Mouse (Mus musculus) Patski (cell line): ENCODE measurements around the gene Ift122. TPM values are rescaled to one million over a fixed set of nuclear protein-coding genes. Genes with fewer than 3 reads are reported as not detected.

Source experiments
- ATAC-seq: fragments of 100-300 bp; one replicate; pipeline ENCODE4 v1.8.0; 2021
- CTCF ChIA-PET: fragments of 350-600 bp; sonication (Branson Sonifier 250); formaldehyde crosslinking; loops from one replicate; lab custom pipeline; 2022; ENCODE audit warnings: inconsistent platforms; lab: Charles Lee
- POLR2A ChIA-PET: fragments of 350-600 bp; sonication (Branson Sonifier 250); formaldehyde crosslinking; loops from one replicate; lab custom pipeline; 2022; ENCODE audit warnings: antibody characterized with exemption, inconsistent platforms; lab: Charles Lee
- DNase-seq: peaks from one replicate; pipeline ENCODE4 v3.0.0-alpha.2; 2011; ENCODE audit warnings: low read depth, low spot score
- H3K27me3 ChIP-seq: fragments of 371-371 bp; one replicate; pipeline ENCODE4 v1.5.1; 2021
- CTCF ChIP-seq: fragments of 100-300 bp; IDR thresholded peaks from one replicate; pipeline ENCODE4 v1.5.1; 2021
- in situ Hi-C: fragments of 300-500 bp; cut with MboI; formaldehyde crosslinking; loops from 3 replicates; pipeline ENCODE4 v1.11.1; 2018; ENCODE audit warnings: low pct_unique_long_range_greater_than_20kb, mixed read lengths
- polyA plus RNA-seq: library from polyadenylated mRNA; unstranded; gene quantifications from one replicate; pipeline ENCODE4 v1.2.3, GENCODE M21; 2021

Ift122 gene
- polyA plus RNA-seq, 1 experiment from 2014 or later: 41.6 TPM

DNA sequence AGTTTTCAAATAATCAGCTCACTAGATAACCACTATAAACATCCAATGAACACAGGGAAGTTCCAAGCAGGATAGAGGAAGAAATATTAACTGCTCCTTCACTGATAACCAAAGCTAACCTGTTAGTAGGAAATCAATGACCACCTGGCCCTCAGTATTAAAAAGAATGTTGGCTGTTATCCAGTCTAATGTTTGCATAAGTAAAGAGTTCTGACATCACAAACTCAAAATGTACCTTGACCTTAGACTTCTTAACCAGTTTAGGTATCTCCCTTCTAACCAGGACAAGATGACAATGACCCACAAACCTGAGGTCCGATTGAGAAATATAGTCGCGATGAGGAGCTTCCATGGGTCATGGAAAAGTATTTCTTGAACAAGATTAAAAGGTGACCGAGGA, 8.3 kb upstream of the Ift122 start:
- in situ Hi-C loops: no loop called here
- ATAC-seq: no peak
- ChIA-PET POLR2A (no interaction called here), CTCF (interaction anchor here (1.0 to 3.0 kb wide), 3 partner anchors 10 to 56 kb away, joined by 4 to 12 read pairs (median 8); no protein-coding TSS in a partner anchor)
- TF ChIP-seq CTCF: no peak
- no peaks in the 10 kb centered on the region for H3K27me3 ChIP-seq
- DNase-seq: no peak

DNA sequence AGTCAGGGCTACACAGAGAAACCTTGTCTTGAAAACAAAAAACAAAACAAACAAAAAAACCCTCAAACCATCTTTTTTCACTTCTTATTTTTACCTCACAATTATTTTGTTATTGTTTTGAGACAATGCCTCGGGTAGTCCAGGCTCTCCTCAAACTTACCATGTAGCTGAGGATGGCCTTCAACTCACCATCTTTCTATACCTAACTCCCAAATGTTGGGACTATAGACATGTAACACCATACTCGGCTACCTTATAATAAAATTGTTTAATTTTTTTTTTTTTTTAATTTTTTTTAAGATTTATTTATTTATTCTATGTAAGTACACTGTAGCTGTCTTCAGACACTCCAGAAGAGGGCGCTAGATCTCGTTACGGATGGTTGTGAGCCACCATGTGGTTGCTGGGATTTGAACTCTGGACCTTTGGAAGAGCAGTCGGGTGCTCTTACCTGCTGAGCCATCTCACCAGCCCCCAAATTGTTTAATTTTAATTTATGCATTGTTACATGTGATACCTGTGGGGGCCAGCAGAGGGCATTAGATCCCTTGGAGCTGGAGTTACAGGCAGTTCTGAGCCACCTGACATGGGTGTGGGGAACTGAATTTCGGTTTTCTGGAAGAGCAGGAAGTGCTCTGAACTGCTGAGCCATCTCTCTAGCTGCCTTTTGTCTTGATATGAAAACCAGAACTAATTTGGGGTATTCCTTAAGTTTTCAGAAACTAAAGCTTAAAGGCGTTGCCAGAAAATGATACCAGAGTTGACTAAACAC, 6.4 kb upstream of the Ift122 start:
- ChIA-PET CTCF (interaction anchor here (0.7 to 3.0 kb wide), 10 partner anchors 8 to 55 kb away, joined by 3 to 12 read pairs (median 4); partner anchors contain the start of genes Efcab12 and Rpl32), POLR2A (no interaction called here)
- TF ChIP-seq CTCF: peak; percentile 76
- in situ Hi-C loops: no loop called here
- ATAC-seq: no peak
- no peak for DNase-seq
- H3K27me3 ChIP-seq: no peaks in the 10 kb centered on the region

DNA sequence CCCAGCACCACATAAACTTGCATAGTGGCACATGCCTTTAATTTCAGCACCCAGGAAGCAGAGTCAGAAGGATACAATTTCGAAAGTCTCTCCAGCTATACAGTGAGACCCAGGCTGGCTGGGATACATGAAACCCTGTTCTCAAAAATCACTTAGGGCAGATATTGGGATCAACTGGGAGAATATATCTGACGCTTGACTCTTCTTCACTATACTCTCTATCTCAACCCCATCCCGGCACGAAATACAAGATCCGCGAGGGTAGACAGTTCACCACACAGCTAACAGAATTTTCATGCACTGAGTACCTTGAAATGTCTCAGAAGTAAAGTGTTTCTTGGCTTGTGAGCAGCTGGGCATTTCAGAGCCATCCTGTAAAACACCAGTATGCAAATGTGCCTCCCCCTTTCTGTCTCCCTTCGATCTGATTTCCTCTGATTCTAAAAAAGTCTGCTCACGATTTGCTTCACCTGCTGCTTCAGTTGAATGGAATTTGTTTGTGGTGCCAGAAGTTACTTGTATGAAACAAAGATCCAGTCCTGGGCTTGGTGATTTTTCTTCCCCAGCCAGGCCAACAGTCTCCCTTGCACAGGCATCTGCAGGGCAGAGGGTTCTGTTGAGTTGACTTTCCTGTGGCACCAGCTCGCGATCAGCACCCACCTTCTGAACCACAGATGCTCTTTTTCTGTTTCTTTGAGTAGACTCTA, 4.5 kb upstream of the Ift122 start:
- DNase-seq (no peak), ATAC-seq (no peak)
- H3K27me3 ChIP-seq: no peaks in the 10 kb centered on the region
- ChIA-PET CTCF (interaction anchor here (1.6 to 2.5 kb wide), 3 partner anchors 10 to 34 kb away, joined by 4 to 9 read pairs (median 5); partner anchors contain the start of gene Efcab12), POLR2A (no interaction called here)
- no peak for TF ChIP-seq CTCF
- in situ Hi-C loops: no loop called here

DNA sequence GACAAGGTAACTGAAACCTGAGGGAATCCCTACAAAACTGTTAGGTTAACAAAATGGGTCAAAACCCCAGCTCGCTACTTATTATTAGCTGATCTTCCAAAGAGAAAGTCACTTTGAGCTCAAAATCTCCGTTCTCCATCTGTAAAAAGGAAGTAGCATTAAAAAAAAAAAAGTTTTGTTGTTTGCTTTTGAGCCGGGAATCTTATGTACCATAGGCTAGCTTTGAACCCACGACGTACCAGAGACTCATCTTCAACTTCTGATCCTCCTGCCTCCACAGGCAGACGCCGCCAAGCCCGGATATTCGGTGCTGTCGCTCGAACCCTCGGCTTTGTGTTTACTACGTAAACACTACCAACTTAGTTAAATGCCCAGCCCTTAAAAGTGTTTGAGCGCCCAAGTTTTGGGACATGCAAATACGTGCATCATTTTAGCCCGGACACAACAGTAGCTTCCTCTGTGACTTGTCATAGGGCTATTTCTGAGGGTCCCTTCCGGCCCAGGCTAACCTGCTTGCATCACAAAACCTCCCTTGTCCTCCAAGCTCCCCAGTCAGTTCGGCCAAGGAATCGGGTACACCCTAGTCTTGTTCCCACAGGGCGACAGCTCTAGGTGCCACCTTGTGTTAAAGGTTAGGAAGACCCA, 702 bp upstream of the Ift122 start:
- CTCF ChIA-PET: interaction anchor here (1.0 to 1.3 kb wide), 2 partner anchors 20 to 39 kb away, joined by 3 read pairs; no protein-coding TSS in a partner anchor
- peak; percentile 28 for TF ChIP-seq CTCF
- no peak for DNase-seq
- no peak for ATAC-seq
- in situ Hi-C loops: no loop called here
- POLR2A ChIA-PET: interaction anchor here (0.8 to 1.6 kb wide), 4 partner anchors 11 to 176 kb away, joined by 3 to 5 read pairs (median 3); partner anchors contain the start of gene Raf1
- no peaks in the 10 kb centered on the region for H3K27me3 ChIP-seq

GRCm38 (mm10) chr6:115853985-115854384, 715 bp downstream of the Ift122 start:
- ATAC-seq (no peak), DNase-seq (no peak)
- no peak for TF ChIP-seq CTCF
- ChIA-PET POLR2A (interaction anchor here (1.0 to 1.6 kb wide), 2 partner anchors 21 to 143 kb away, joined by 3 read pairs; no protein-coding TSS in a partner anchor), CTCF (interaction anchor here (1.2 to 2.2 kb wide), 5 partner anchors 8 to 48 kb away, joined by 3 to 12 read pairs (median 4); no protein-coding TSS in a partner anchor)
- H3K27me3 ChIP-seq: no peaks in the 10 kb centered on the region
- in situ Hi-C loops: no loop called here

DNA sequence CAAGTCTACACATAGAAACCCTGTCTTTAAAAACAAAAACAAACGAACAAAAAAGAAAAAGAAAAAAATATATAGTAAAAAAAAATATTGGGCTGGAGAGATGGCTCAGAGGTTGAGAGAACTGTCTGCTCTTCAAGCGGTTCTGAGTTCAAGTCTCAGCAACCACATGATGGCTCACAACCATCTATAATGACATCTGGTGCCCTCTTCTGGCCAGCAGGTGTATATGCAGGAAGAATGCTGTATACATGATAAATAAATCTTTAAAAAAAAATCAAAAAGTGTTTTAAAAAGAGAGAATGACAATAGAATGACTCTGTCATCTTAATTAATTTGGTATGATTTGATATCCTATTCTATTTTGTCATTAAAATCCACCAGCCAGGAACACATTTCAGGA, 1.2 kb downstream of the Ift122 start:
- POLR2A ChIA-PET: no interaction called here
- no peak for ATAC-seq
- no peak for DNase-seq
- CTCF ChIA-PET: interaction anchor here (1.2 to 2.2 kb wide), 6 partner anchors 8 to 228 kb away, joined by 3 to 12 read pairs (median 4); no protein-coding TSS in a partner anchor
- H3K27me3 ChIP-seq: no peaks in the 10 kb centered on the region
- peak; percentile 71 for TF ChIP-seq CTCF
- in situ Hi-C loops: no loop called here

DNA sequence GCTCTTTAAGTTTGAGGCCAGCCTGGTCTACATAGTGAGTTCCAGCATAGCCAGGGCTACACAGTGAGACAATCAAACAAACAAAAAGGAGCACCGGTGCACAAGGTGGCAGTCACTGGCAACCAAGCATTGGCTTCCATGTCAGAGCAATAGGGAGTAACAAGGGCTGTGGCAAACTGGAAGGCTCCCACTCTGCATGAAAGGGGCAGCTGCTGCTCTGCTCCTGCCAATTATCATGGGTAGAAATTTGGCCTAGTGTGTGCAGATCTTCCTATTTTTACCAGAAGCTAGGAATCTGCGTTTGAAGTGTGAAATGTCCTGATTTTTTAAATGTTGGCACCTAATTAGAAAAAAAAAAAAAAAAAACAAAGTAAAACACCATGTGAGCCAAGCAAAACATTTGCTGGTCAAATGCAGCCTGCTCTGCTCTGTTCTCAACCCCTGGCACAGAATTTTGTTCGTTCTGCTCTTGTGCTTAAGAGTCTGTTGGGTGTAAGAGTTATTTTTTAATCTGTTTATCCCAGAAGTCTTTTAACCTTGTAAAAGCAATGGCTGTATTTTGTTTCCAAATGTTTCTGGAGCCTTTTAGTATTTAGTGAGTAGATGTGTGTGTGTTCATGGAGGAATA, 2.6 kb downstream of the Ift122 start:
- no peaks in the 10 kb centered on the region for H3K27me3 ChIP-seq
- no peak for TF ChIP-seq CTCF
- no peak for ATAC-seq
- in situ Hi-C loops: no loop called here
- DNase-seq: no peak
- POLR2A ChIA-PET: interaction anchor here (0.6 to 0.7 kb wide), 2 partner anchors 88 to 853 kb away, joined by 3 read pairs; no protein-coding TSS in a partner anchor
- CTCF ChIA-PET: interaction anchor here (0.6 to 2.2 kb wide), 4 partner anchors 8 to 227 kb away, joined by 3 to 12 read pairs (median 4); no protein-coding TSS in a partner anchor

DNA sequence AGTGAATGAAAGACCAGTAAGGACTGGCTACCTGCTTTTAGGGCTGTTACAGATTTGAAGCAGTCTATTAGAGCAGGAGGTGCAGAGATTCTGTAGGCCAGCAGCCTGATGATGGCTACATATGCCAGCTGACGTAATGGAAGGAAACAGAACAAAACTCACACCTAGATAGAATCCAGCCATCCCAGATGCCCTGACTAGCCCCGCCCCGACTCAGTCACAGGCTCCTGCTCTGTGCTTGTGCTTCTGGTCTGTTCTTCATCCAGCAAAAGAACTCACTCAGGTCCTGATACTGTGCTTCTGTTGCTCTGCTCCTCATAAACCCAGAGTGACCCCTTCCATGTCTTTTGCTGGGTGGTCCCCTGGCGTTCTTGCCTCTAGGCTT, 3.1 kb downstream of the Ift122 start:
- no peak for DNase-seq
- ChIA-PET POLR2A (no interaction called here), CTCF (interaction anchor here (1.6 kb wide), 1 partner anchor 8 kb away, joined by 4 read pairs; no protein-coding TSS in a partner anchor)
- no peak for TF ChIP-seq CTCF
- no peak for ATAC-seq
- H3K27me3 ChIP-seq: no peaks in the 10 kb centered on the region
- in situ Hi-C loops: no loop called here

DNA sequence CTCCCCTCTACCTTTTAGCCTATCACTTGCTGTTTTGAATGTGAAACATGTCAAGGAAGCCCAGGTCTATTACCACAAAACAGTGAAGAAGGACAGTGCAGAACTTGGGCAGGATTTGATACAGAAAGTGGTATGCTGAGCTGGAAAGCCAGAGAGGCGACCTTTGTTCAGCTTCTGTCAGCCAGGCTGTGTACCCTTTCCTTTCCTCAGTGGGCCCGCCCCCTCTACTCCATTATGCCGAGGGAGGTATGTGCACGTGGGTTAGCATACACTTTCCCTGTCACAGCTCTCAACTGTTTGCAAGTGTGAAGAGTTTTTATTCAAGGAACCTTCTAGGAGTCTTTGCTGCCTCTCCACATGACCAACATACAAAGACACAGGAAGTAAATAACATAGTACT, 6.0 kb downstream of the Ift122 start:
- ChIA-PET CTCF (interaction anchor here (1.1 kb wide), 1 partner anchor 12 kb away, joined by 3 read pairs; no protein-coding TSS in a partner anchor), POLR2A (no interaction called here)
- no peak for ATAC-seq
- in situ Hi-C loops: no loop called here
- no peaks in the 10 kb centered on the region for H3K27me3 ChIP-seq
- TF ChIP-seq CTCF: no peak
- DNase-seq: no peak
